Mouse (Mus musculus): Measurements from ENCODE around the gene Slc39a10. TPM values are rescaled to one million over a fixed set of nuclear protein-coding genes. Genes with fewer than 3 reads are reported as not detected.

Slc39a10 gene
- polyA plus RNA-seq, 1 experiment = 65.8 TPM

DNA sequence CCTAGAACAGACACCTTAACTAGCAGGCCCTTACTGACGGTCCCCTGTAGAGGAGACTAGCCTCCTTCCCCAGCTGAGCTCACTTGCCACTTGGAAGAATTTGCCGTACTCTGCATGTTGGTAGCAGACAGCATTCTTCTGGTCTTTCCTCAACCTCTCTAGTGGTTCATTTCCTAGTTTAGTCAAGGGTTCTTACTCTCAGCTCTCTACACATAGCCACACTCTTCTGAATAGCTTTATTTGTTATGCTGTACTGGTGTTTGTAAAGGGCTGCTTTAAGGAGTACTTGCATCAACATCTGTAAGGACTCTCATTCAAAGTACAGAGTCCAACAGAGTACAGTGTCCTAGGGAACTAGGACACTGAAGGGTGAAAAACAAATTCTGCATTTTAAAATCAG, 29.2 kb downstream of the Slc39a10 start:
- TF ChIP-seq POLR2A (IDR thresholded peaks at IDR 0.05; ENCODE audit: borderline replicate concordance, extremely low read depth, insufficient read depth, insufficient read length, poor library complexity, severe bottlenecking) (no peak), CTCF (IDR thresholded peaks at IDR 0.05; ENCODE audit: borderline replicate concordance, extremely low read depth, insufficient read depth, insufficient read length) (no peak)
- DNase-seq (ENCODE audit: low read depth) = no peak

GRCm38 (mm10) chr1:46860082-46860481, 32.6 kb downstream of the Slc39a10 start:
- no peak for DNase-seq (ENCODE audit: low read depth)
- TF ChIP-seq POLR2A (IDR thresholded peaks at IDR 0.05; ENCODE audit: borderline replicate concordance, extremely low read depth, insufficient read depth, insufficient read length, poor library complexity, severe bottlenecking) = no peak
- no peak for TF ChIP-seq CTCF (IDR thresholded peaks at IDR 0.05; ENCODE audit: borderline replicate concordance, extremely low read depth, insufficient read depth, insufficient read length)

DNA sequence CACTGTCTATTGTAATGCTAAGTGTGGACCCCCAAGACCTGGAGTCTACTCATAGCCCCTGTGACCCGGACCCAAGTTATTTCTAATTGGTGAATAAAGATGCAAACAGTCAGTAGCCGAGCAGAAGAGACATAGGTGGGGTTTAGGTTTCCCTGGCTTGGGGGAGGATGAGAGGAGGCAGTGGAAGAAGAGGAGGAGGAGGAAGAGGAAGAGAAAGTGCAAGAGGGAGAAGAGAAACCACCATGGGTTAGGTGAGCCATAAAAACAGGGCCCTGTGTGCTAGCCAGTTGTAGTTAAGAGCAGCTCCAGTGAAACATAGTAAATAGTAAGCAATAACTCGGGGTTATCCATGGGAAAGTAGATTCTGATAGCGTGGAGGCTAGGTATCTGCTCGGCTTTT, 34.1 kb downstream of the Slc39a10 start:
- no peak for DNase-seq (ENCODE audit: low read depth)
- TF ChIP-seq POLR2A (IDR thresholded peaks at IDR 0.05; ENCODE audit: borderline replicate concordance, extremely low read depth, insufficient read depth, insufficient read length, poor library complexity, severe bottlenecking) = no peak
- TF ChIP-seq CTCF (IDR thresholded peaks at IDR 0.05; ENCODE audit: borderline replicate concordance, extremely low read depth, insufficient read depth, insufficient read length) = no peak

DNA sequence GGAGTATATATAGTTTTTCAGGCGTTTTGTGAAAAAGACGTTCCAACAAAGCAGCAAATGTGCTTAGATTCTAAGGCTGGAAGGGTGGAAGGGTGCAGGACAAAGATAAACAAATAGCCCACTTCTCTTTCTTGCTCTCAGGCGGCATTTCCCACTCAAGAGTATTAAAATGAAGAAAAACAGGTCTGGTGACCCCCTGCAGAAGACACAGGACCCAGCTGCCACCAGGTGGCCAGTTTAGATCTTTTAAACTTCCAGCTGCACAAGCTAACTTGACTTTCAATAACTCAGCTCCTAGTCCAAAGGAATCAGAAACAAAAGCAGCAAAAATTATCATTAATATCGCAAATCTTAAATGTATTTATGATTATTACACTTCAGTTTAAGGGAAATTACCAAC, 36.2 kb downstream of the Slc39a10 start:
- TF ChIP-seq POLR2A (IDR thresholded peaks at IDR 0.05; ENCODE audit: borderline replicate concordance, extremely low read depth, insufficient read depth, insufficient read length, poor library complexity, severe bottlenecking) = no peak
- TF ChIP-seq CTCF (IDR thresholded peaks at IDR 0.05; ENCODE audit: borderline replicate concordance, extremely low read depth, insufficient read depth, insufficient read length) = no peak
- no peak for DNase-seq (ENCODE audit: low read depth)

DNA sequence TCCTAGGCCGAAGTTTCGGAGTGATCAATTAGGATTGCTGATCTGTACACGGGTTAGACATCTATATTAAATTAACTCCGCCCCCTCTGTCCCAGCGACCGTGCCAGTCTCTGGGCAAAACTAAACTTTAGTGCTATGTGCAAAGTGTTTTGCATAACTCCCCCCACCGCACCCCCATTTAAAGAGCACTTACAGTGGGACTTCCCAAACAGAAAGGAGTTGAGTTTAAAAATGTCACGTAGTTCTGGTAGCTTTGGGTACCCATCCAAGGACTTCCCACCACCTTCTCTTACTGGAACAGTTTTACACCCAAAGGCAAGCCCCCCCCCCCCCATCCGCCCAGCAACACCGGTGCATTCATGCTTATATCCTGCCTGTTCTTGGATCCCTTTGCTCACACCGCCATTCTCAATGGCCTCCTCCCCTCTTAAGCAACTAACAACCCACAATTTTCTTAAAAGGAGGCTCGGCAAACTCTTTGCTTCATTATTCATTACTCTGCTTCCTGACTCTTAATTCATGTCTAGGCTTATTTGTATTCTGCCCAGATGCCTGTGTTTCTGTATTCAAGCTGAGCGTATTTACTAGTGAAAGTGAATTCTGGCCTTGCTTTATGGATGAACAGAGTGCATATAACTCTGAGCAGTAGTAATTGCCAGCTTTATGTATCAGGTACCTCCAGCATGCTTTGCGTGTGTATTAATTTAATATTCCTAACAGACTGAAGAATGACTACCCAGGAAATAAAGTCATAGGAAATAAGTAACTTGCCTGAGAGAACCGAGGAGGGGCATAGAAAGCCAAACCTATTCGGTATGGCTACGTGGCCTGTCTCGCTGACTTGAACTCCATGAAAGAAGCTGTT, 38.4 kb downstream of the Slc39a10 start:
- TF ChIP-seq POLR2A (IDR thresholded peaks at IDR 0.05; ENCODE audit: borderline replicate concordance, extremely low read depth, insufficient read depth, insufficient read length, poor library complexity, severe bottlenecking) (no peak), CTCF (IDR thresholded peaks at IDR 0.05; ENCODE audit: borderline replicate concordance, extremely low read depth, insufficient read depth, insufficient read length) (no peak)
- peak; percentile 77 for DNase-seq (ENCODE audit: low read depth)

DNA sequence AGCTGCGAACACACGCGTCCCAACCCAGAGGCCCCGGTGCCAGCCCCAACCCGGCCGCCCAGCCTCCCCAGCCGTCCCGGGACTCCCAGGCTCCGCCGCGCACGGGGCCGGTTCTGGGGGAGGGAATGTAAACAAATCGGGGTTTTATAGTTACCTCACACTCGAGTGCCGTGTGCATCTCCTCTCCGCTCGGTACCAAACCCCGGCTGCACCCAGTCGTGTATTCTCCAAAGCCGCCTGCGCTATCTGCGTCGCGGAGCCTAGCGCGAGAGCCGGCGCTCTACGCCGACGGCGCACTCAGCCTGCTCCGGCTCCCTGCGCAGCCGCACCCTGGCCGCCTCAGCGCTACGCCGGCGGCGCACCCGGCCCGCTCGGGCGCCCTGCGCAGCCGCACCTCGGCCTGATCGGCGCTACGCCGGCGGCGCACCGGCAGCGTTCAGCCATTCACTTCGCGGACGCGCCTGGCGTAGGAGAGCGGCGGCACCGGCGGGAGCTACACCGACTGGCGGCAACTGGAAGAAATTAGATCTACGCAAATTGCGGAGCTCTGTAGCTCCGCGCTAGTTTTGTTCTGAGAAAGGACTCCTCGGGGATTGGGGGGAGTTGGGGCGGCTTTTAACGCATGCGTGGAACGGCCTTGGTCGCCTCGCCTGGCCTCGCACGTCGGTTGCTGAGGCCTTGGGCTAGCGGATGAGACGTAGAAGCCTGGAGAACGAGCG, 39.2 kb downstream of the Slc39a10 start:
- TF ChIP-seq CTCF (IDR thresholded peaks at IDR 0.05; ENCODE audit: borderline replicate concordance, extremely low read depth, insufficient read depth, insufficient read length) = no peak
- peak; percentile 86 for TF ChIP-seq POLR2A (IDR thresholded peaks at IDR 0.05; ENCODE audit: borderline replicate concordance, extremely low read depth, insufficient read depth, insufficient read length, poor library complexity, severe bottlenecking)
- peak; percentile 99 for DNase-seq (ENCODE audit: low read depth)

GRCm38 (mm10) chr1:46852600-46853272, 39.9 kb downstream of the Slc39a10 start:
- DNase-seq (ENCODE audit: low read depth) = peak; percentile 88
- TF ChIP-seq POLR2A (IDR thresholded peaks at IDR 0.05; ENCODE audit: borderline replicate concordance, extremely low read depth, insufficient read depth, insufficient read length, poor library complexity, severe bottlenecking) = no peak; the same call in 1 of the 2 replicates
- TF ChIP-seq CTCF (IDR thresholded peaks at IDR 0.05; ENCODE audit: borderline replicate concordance, extremely low read depth, insufficient read depth, insufficient read length) = no peak

DNA sequence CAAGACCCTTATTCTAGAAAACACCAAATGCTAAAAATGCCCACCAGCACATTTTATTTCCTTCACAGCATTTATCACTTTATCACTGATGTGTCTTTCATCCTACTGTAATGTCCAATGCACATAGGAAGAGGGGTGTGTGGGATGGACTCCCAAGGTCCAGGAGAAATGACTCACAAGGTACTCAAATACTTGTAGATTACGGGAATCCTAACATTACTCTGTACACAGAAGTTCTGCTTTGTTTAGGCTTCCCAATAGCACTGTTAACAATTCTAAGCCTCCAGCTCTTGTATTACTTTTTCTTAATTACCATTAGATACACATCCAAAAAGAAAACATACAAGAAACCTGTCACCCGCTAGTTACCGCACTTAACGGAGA, 40.4 kb downstream of the Slc39a10 start:
- DNase-seq (ENCODE audit: low read depth) = no peak
- no peak for TF ChIP-seq CTCF (IDR thresholded peaks at IDR 0.05; ENCODE audit: borderline replicate concordance, extremely low read depth, insufficient read depth, insufficient read length)

GRCm38 (mm10) chr1:46851586-46851985, 41.1 kb downstream of the Slc39a10 start:
- no peak for DNase-seq (ENCODE audit: low read depth)
- TF ChIP-seq POLR2A (IDR thresholded peaks at IDR 0.05; ENCODE audit: borderline replicate concordance, extremely low read depth, insufficient read depth, insufficient read length, poor library complexity, severe bottlenecking) = no peak
- TF ChIP-seq CTCF (IDR thresholded peaks at IDR 0.05; ENCODE audit: borderline replicate concordance, extremely low read depth, insufficient read depth, insufficient read length) = no peak

DNA sequence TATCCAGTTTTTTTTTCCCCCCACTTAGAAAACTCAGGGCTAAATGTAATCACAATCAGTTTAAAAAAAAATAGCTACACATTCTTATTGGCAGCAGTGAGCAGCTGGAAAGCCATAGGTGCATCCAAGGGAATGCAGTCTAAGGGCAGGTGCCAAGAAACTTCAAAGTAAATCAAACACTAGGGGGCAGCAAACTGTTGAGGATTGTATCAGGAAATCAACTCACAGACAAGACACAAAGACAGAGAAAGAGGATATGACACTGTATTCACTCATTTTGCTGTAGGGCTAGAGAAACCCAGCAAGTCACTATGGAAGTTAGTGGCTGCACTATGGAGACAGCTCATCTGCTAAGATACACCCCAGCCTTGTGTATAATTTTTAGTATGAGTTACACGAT, 42.9 kb downstream of the Slc39a10 start:
- no peak for TF ChIP-seq POLR2A (IDR thresholded peaks at IDR 0.05; ENCODE audit: borderline replicate concordance, extremely low read depth, insufficient read depth, insufficient read length, poor library complexity, severe bottlenecking)
- TF ChIP-seq CTCF (IDR thresholded peaks at IDR 0.05; ENCODE audit: borderline replicate concordance, extremely low read depth, insufficient read depth, insufficient read length) = peak; percentile 55; the same call in 1 of the 2 replicates
- DNase-seq (ENCODE audit: low read depth) = peak; percentile 92

GRCm38 (mm10) chr1:46845221-46845620, 47.4 kb downstream of the Slc39a10 start:
- DNase-seq (ENCODE audit: low read depth) = peak; percentile 66
- TF ChIP-seq POLR2A (IDR thresholded peaks at IDR 0.05; ENCODE audit: borderline replicate concordance, extremely low read depth, insufficient read depth, insufficient read length, poor library complexity, severe bottlenecking) = no peak

Measured in brain, embryonic 14.5 days (tissue).